Mouse (Mus musculus): ENCODE results near the gene Rbl1.

Rbl1 gene

DNA sequence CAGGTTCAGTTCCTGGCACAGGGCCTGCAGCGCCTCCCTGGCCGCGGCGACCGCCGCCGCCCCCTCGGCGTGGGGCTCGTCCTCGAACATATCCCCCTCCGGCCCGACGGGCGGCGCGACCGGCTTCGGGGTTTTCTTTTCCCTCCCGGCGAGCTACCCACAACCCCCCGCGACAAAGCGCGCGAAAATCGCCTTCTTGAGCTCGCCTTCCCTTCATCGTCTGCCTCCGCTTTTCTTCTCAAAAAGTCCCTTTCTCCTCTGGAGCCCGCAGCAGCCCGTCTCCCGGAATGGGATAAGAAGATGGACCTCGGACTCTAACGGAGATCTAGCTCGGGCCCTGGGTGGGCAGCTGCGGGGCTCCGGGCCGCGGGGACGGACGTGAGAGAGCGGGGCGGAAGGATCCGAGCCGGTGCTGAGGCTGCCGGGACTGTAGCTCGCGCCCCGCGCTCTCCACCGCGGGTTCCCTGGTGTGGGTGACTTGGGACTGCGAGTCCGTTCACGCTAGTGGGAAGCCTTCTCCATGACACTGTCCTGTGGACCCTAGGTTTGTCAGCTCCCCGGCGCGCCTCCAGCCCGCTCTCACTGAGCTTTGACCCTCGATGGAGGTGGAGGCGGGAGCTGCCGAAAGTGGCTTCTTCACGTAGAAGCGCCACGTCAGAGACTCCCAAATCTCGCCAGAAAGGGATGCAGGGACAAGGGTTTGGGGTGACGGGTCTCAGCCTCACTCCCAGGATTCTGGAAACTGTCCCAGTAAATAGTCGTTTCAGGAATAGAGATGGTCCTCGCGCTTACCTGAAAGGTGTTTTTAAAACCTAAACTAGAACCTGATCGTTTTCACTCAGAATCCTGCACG, at the start of gene Rbl1:
Gene Rbl1, minus strand, starts transcription at position 169 of the 853 bp plus-strand sequence.
- CTCF ChIA-PET, result no interaction called here

DNA sequence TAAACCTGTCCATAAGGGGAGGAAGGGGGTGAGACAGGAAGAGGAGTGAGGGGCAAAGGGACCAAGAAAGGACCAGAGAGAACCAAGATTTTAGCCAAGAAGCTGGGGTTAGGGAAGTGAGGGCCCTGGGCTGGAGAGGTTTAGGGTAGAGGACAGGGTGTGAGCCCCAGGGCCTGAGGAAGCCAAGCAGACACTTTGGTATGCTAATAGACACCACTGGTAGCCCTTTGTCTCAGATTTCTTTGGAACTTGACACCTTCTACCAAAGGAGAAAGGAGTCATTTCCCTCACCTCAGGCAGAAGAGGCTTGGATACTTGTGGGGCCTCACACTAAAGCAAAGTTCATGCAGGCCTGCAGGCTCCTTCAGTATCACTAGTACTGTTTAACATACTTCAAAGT, 43.8 kb upstream of the Rbl1 start:
- CTCF ChIA-PET, result interaction anchor here (0.5 kb wide), 1 partner anchor 13 kb away, joined by 3 read pairs; no protein-coding TSS in a partner anchor

DNA sequence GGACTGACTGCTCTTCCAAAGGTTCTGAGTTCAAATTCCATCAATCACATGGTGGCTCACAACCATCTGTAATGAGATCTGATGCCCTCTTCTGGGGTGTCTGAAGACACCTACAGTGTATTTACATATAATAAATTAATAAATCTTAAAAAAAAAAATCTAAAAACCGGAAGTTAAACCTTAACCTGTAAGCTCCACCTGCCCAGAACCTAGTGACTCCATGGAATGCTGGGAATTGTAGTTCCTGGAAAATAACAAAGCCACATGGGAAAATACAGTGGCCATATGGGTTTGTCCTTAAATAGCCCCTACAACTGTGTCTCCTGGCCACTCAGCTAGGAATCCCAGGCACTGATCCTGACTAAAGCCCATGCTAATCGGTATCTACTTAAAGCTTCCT, 41.3 kb upstream of the Rbl1 start:
- CTCF ChIA-PET, result no interaction called here

- CTCF ChIA-PET, result no interaction called here
These were observed 40.7 kb upstream of the Rbl1 start for GRCm38 (mm10) chr2:157245001-157245400.

- CTCF ChIA-PET, result no interaction called here
These were observed 31.6 kb upstream of the Rbl1 start for GRCm38 (mm10) chr2:157235946-157236345.

DNA sequence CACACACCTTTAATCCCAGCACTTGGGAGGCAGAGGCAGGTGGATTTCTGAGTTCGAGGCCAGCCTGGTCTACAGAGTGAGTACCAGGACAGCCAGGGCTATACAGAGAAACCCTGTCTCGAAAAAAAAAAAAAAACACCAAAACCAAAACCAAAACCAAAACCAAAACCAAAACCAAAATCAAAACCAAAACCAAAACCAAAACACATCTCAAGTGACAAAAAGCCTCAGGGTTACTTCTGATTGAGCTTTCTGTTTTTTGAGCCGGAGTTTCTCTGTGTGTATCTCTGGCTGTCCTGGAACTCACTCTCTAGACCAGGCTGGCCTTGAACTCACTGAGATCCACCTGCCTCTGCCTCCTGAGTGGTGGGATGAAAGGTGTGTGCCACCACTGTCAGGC, 17.6 kb upstream of the Rbl1 start:
- CTCF ChIA-PET, result interaction anchor here (0.8 kb wide), 1 partner anchor 39 kb away, joined by 11 read pairs; no protein-coding TSS in a partner anchor

GRCm38 (mm10) chr2:157220108-157220507, 15.8 kb upstream of the Rbl1 start:
- CTCF ChIA-PET, result no interaction called here

- CTCF ChIA-PET, result interaction anchor here (0.6 kb wide), 1 partner anchor 150 kb away, joined by 5 read pairs; no protein-coding TSS in a partner anchor
These were observed 7.4 kb upstream of the Rbl1 start for GRCm38 (mm10) chr2:157211731-157212130.

DNA sequence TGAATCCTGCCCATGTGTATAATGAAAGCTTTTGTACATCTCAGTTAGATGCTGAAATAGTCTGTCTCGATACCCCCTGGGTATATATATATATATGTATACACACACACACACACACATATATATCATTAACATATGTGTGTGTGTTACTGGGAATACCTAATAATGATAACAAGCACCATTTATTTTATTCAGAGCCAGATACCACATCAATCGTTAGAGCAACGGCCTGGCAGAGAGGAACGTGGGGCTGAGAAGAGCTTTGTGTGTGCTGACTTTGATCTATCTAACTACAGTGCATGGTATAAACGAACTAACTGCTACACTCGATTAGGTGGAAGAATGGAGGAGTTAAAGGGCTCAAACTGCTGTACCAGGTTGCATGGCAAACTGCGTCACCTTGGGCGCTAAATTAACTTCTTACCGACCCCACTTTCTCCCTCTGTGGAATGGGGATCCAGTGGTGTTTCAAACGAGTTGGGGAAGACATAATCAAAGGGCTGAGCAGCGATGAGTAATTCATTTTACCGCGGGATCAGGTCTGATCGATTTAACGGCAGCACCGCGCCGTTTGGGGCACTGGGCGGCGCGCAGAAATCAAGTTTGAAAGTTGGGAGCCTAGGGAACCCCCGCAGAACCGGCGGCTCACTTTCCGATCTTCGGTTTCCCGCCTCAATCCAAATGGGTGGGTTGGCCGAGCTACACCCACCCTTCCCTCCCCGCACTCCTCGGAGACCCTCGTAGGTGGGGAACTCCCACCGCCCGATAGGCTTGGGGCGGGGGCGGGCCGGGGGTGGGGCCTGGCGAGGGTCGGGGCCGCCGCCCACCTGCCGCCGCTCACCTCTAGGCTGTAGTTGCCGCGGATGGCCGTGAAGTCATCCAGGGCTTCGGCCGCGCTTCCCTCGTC, 622 bp downstream of the Rbl1 start:
- CTCF ChIA-PET, result interaction anchor here (1.0 kb wide), 1 partner anchor 61 kb away, joined by 4 read pairs; no protein-coding TSS in a partner anchor

- CTCF ChIA-PET, result interaction anchor here (0.7 to 1.0 kb wide), 2 partner anchors 60 to 1544 kb away, joined by 4 to 5 read pairs; no protein-coding TSS in a partner anchor
These were observed 1.3 kb downstream of the Rbl1 start for GRCm38 (mm10) chr2:157203026-157203425.

- CTCF ChIA-PET, result interaction anchor here (0.6 to 1.0 kb wide), 4 partner anchors 8 to 1543 kb away, joined by 3 to 5 read pairs (median 4); no protein-coding TSS in a partner anchor
These were observed 2.0 kb downstream of the Rbl1 start for GRCm38 (mm10) chr2:157202361-157202760.

GRCm38 (mm10) chr2:157201081-157201830, 3.1 kb downstream of the Rbl1 start:
- CTCF ChIA-PET, result interaction anchor here (0.7 kb wide), 1 partner anchor 10 kb away, joined by 3 read pairs; no protein-coding TSS in a partner anchor

- CTCF ChIA-PET, result interaction anchor here (0.6 kb wide), 1 partner anchor 63 kb away, joined by 7 read pairs; the partner anchor contains the start of gene Samhd1
These were observed 5.9 kb downstream of the Rbl1 start for GRCm38 (mm10) chr2:157198405-157198804.

DNA sequence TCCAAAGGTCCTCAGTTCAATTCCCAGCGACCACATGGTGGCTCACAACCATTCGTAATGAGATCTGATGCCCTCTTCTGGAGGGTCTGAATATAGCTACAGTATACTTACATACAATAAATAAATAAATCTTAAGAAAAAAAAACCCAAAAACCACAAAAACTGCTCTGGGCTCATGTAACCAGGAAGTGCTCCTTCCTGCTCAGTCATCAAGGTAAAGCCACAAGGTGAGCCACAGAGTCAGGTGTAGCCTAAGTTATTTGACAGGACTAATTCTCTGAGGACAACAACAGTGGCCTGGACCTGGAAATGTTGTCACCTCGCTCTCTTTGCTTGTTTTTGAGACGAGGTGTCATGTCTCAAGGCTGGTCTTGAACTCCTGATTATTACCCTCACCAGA, 13.7 kb downstream of the Rbl1 start:
- CTCF ChIA-PET, result no interaction called here

DNA sequence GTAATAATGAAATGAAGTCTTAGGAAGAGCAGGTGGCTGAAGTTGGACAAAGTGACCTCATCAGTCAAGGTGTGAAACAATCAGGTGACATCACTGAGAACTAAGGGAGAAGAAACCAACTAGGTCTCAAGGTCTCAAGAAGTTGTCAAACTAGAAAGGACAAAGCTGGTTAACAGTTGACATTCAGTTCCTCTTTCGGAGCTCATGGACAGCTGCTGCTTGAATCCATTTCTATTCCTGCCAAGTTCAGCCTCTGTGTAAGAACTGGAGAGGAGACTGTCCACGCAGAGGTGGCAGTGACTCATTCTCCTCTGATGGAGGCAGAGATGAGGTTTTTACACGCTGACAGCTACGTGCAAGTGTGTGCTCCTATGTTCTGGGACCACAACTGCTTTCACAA, 17.1 kb downstream of the Rbl1 start:
- CTCF ChIA-PET, result no interaction called here

- CTCF ChIA-PET, result no interaction called here
These were observed 17.8 kb downstream of the Rbl1 start for GRCm38 (mm10) chr2:157186504-157186903.

GRCm38 (mm10) chr2:157185022-157185660, 19.2 kb downstream of the Rbl1 start:
- CTCF ChIA-PET, result no interaction called here

GRCm38 (mm10) chr2:157178167-157178566, 26.2 kb downstream of the Rbl1 start:
- CTCF ChIA-PET, result no interaction called here

DNA sequence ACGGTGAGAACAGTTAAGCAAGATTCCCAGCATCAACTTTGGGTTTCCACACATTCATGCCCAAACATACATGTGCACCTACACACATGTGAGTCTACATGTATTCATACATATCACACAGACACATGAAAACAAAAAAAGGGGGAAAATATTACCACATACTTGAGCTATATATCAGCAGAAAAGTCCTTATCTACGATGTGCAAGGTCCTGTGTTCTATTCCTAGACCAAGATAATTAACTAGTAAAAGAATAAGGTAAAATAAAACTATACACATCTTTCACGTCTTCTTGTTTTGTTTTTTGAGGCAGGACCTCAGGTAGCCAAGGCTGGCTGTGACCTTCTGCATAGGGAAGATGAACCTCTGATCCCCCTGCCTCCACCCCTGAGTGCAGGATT, 28.1 kb downstream of the Rbl1 start:
- CTCF ChIA-PET, result no interaction called here

DNA sequence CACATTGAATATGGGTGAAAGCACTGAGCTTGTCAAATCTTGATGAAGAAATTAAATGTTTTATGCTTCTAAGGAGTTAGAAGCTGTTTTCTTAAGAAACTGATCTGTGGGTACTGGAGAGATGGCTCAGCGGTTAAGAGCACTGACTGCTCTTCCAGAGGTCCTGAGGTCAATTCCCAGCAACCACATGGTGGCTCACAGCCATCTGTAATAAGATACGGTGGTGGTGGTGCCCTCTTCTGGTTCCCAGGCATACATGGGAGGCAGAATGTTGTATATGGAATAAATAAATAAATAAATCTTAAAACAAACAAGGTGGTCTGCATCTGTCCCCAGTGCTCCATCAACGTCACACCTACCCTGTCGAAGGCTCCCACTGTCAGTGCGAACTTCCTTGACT, 29.9 kb downstream of the Rbl1 start:
- CTCF ChIA-PET, result interaction anchor here (0.6 to 0.8 kb wide), 2 partner anchors 45 to 189 kb away, joined by 3 to 4 read pairs; no protein-coding TSS in a partner anchor

- CTCF ChIA-PET, result interaction anchor here (0.6 kb wide), 1 partner anchor 188 kb away, joined by 3 read pairs; no protein-coding TSS in a partner anchor
These were observed 30.8 kb downstream of the Rbl1 start for GRCm38 (mm10) chr2:157173555-157173954.
